In genomic region chr8:70587955-70588354, GRCm38 (mm10) we compare ENCODE assay signal across 2 mouse cellular contexts. TPM values are rescaled to one million over a fixed set of nuclear protein-coding genes. Genes with fewer than 3 reads are reported as not detected.
"Had no signal": no experiment of that assay in that cellular context is flagged by ENCODE, and none has a peak within 500 bp of the region (broad histone marks: within the 10 kb centered on the region; RNA-seq: fewer than 3 reads in every experiment).

No protein-coding gene starts in this region.

RNA-seq across cellular contexts. Expression of gene Gdf15, which starts 44.3 kb away (rescaled TPM):
- total RNA-seq: neutrophil, adult 5-6 weeks had no signal
- polyA plus RNA-seq: neural tube, embryonic 13.5 days had no signal
